Mouse (Mus musculus): Measurements from ENCODE around the gene Snx29. TPM values are rescaled to one million over a fixed set of nuclear protein-coding genes. Genes with fewer than 3 reads are reported as not detected.
"Not testable (repeated sequence)": the region's sequence is repeated elsewhere in the genome, so short reads cannot be mapped to it uniquely, and the experiment has no call there.

Snx29 gene
- total RNA-seq (2021) = 10 to 100 TPM; 17.8 to 20.6 TPM
- long read RNA-seq, experiment 1 = 0 reads
- long read RNA-seq, experiment 2, partial matches to known transcripts = 0 of 3 reads
- long read RNA-seq, experiment 2, other reads (novel, unspliced or antisense) = 3 of 3 reads

GRCm38 (mm10) chr16:11322409-11323323, at the start of gene Snx29:
Snx29 (plus strand) TSS chr16:11322908.
- peak; percentile 99 for DNase-seq (ENCODE audit: low spot score in 2 of 2)

- DNase-seq (ENCODE audit: low spot score in 2 of 2) = no peak
These were observed 45.8 kb upstream of the Snx29 start for GRCm38 (mm10) chr16:11276888-11277287.

GRCm38 (mm10) chr16:11278778-11279177, 43.9 kb upstream of the Snx29 start:
- DNase-seq (ENCODE audit: low spot score in 2 of 2) = no peak

DNA sequence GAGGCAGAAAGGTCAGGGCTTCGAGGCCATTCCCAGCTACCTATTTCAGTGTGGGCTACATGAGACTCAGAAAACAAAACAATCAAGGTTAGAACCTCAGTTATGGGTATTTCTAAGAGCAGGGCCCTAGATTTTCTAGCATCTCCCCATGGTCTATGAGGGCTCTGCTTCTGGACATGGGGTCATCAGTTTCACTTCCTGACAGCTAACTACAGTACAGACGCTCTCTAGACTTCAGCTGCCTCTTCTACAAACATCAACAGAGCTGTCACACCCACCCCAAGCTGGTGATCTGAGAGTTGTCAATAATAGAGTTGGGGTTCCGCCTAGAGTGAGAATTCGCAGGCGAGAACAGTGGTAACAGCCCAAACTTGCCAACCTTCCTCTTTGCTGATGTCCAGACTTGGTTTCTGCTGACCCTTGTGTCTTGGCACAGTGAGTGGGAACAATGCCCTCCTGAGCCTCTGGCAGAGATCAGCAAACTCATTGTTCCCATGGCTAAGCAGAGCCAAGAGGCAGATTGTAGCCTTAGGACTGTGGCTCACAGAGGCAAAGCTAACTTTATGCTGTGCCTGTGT, 40.0 kb upstream of the Snx29 start:
- peak in 1 of 2 experiments; percentile 1 for DNase-seq (ENCODE audit: low spot score in 2 of 2)

DNA sequence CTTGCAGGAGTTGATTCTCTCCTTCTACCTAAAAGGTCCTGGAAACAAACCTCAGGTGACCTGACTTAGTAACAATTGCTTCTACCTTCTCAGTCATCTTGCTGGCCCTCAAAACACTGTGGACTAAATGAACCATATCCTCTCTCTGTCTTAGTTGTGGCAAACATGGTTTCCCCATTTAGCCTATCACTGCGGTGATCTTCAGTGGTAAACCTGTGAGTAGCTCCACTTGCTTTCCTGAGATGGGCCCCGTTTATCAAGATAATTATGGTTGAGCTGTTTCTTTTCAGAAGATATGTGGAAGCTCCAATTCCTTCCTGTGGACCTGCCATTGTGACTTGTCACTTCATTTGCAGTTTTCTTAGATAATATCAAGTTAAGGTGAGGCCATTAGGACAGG, 37.8 kb upstream of the Snx29 start:
- no peak for DNase-seq (ENCODE audit: low spot score in 2 of 2)

DNA sequence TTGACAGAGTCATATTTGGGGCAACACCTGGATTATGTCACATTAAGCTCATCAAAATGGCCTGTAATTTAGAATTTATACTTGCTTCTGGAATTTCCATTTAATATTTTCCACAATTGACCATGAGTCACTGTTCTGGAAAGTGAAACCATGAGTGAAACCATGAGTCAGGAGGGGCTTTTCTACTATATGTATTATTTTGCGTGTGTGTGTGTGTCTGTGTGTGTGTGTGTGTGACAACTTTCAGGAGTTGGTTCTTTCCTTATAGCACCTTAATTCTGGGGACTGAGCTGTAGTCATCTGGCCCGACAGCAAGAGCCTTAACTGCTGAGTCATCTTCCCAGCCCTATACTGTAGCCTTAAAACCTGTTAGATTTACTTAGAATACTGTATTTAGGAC, 36.8 kb upstream of the Snx29 start:
- no peak for DNase-seq (ENCODE audit: low spot score in 2 of 2)

- DNase-seq (ENCODE audit: low spot score in 2 of 2) = not testable (repeated sequence)
These were observed 33.8 kb upstream of the Snx29 start for GRCm38 (mm10) chr16:11288873-11289272.

- DNase-seq (ENCODE audit: low spot score in 2 of 2) = not testable (repeated sequence)
These were observed 27.1 kb upstream of the Snx29 start for GRCm38 (mm10) chr16:11295583-11295982.

GRCm38 (mm10) chr16:11297700-11298099, 25.0 kb upstream of the Snx29 start:
- not testable (repeated sequence) for DNase-seq (ENCODE audit: low spot score in 2 of 2)

GRCm38 (mm10) chr16:11303741-11304140, 19.0 kb upstream of the Snx29 start:
- DNase-seq (ENCODE audit: low spot score in 2 of 2) = no peak

DNA sequence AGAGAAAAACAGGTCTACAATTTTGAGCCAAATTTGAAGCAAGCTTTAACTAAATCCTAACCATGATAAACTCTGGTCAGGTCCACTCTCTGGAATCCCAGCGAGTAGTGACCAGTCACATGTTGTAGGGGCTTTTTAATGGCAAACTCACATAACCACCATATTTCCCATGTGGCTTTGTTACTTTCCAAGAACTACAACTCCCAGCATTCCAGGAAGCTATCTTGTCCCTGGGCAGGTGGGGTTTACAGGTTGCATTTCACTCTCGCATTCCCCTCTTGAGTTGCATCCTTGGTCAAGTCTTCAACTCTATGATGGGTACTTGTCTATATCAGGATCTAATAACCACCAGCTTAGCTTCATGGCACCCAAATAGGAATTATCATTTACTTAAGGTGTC, 17.2 kb upstream of the Snx29 start:
- DNase-seq (ENCODE audit: low spot score in 2 of 2) = no peak

GRCm38 (mm10) chr16:11313512-11313911, 9.2 kb upstream of the Snx29 start, which contains the start of gene Tnfrsf17:
Tnfrsf17 (plus strand) TSS chr16:11313812.
- no peak for DNase-seq (ENCODE audit: low spot score in 2 of 2)

DNA sequence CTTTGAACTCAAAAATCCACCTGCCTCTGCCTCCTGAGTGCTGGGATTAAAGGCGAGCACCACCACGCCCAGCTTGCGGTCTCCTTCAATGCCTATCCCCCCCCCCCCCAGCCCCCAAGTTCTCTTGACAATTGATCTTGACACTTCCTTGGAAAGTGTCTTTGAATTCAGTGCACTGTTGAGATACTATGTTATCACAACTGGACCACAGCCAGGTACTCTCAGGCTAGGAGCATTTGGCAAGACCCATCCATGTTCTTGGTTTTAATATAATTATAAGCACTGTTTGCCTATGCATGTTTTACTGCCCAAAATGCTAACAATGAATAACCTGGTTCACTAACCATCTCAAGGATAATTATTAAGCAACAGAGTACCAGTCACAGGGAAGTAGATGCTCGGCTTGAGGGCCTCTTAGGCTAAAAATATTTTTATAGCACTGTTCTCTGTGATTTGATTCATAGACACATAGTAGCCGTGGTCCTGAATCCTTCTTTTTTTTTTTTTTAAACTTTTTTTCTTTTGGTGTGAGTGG, 6.9 kb upstream of the Snx29 start:
- DNase-seq (ENCODE audit: low spot score in 2 of 2) = no peak

GRCm38 (mm10) chr16:11316748-11317147, 6.0 kb upstream of the Snx29 start:
- no peak for DNase-seq (ENCODE audit: low spot score in 2 of 2)

- DNase-seq (ENCODE audit: low spot score in 2 of 2) = no peak
These were observed 5.4 kb upstream of the Snx29 start for GRCm38 (mm10) chr16:11317324-11317723.

GRCm38 (mm10) chr16:11323324-11324051, 780 bp downstream of the Snx29 start:
- DNase-seq (ENCODE audit: low spot score in 2 of 2) = peak; percentile 3 to 15

DNA sequence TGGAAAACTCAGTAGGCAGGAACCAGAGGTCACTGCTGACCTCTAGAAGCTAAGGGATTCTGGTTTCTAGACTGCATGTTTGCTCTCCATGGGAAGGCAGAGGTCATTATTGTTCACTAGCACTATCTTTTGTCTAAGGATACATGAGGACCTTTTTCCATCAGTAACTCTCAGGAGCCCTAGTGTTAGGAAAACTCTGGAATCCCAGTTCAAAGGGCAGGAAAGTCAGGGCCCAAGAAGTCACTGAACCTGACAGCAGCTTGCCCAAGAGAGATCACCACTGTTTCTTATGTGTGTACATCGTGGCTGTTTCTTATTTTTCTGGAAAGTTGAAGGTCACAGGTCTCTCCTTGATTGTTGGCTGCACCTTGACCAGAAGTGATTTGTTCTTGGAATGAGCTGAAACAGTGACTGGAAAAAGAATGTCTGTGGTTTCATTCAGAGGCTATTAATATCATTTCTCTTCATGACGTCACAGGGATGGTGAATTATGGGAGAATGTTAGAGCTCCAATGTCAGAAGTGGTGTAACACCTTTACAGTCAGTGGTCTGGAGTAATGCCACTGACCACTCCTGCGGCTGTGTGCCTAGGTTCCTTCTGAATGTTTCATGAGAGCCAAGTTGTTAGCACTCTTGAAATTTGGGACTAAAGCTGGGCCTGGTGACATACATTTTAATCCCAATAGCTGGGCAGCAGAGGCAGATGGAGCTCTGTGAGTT, 7.5 kb downstream of the Snx29 start:
- DNase-seq (ENCODE audit: low spot score in 2 of 2) = no peak

GRCm38 (mm10) chr16:11331030-11331429, 8.3 kb downstream of the Snx29 start:
- DNase-seq (ENCODE audit: low spot score in 2 of 2) = no peak

- DNase-seq (ENCODE audit: low spot score in 2 of 2) = no peak
These were observed 20.6 kb downstream of the Snx29 start for GRCm38 (mm10) chr16:11343292-11343815.

DNA sequence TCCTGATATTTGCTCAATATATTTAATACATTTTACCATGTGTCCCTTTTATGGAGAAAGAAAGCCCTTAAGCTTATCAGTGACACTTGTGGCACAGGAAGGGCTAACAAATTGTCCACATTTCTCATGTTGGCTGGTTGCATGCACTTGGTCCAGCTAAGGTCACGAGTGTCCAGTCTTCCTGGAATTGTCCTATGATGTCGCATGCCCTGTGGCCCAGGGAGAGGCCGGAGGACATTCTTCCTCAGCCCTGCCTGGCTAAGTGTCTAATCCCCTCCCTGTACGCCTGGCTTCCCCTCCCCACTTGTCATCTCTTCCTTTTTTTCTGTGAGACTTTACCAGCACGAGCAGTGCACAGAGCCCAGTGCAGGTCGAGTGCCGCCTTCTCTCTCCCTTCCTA, 29.2 kb downstream of the Snx29 start:
- no peak for DNase-seq (ENCODE audit: low spot score in 2 of 2)

Measured in left cerebral cortex, adult 18-20 months (tissue).